Mouse (Mus musculus) forebrain, embryonic 11.5 days (tissue): ENCODE measurements around the gene Stpg3. TPM values are rescaled to one million over a fixed set of nuclear protein-coding genes. Genes with fewer than 3 reads are reported as not detected.
A peak's percentile ranks its signal among the peaks of the same experiment; 100 is the strongest.

Experiments
- ATAC-seq: fragments of 200-750 bp; cut with Nextera tagmentation; replicated peaks from 2 replicates; pipeline ENCODE4 v1.8.0; 2017; ENCODE audit warnings: moderate TSS enrichment; ENCODE audit not compliant: low FRiP score
- DNase-seq: peaks from one replicate; pipeline ENCODE4 v3.0.0-alpha.2; 2017; ENCODE audit warnings: low spot score
- H3K27ac ChIP-seq: fragments of 300-500 bp; sonication (generic); 2 replicates; pipeline ENCODE4 v1.5.1; 2014; ENCODE audit warnings: low read depth, low read length
- H3K27me3 ChIP-seq: fragments of 300-500 bp; sonication (generic); 2 replicates; pipeline ENCODE4 v1.6.1; 2014; ENCODE audit warnings: mild to moderate bottlenecking, low read length, mixed read lengths; ENCODE audit not compliant: control insufficient read depth, insufficient read depth
- H3K36me3 ChIP-seq: fragments of 300-500 bp; sonication (generic); 2 replicates; pipeline ENCODE4 v1.6.1; 2014; ENCODE audit warnings: mild to moderate bottlenecking, low read length, moderate library complexity, mixed read lengths; ENCODE audit not compliant: control insufficient read depth, insufficient read depth
- H3K4me1 ChIP-seq: fragments of 300-500 bp; sonication (generic); replicated peaks from 2 replicates; pipeline ENCODE4 v1.6.1; 2014; ENCODE audit warnings: low read length, mixed read lengths; ENCODE audit not compliant: control insufficient read depth, insufficient read depth
- H3K4me2 ChIP-seq: fragments of 300-500 bp; sonication (generic); 2 replicates; pipeline ENCODE4 v1.6.1; 2014; ENCODE audit warnings: low read depth, mild to moderate bottlenecking, low read length, moderate library complexity, mixed read lengths; ENCODE audit not compliant: severe bottlenecking
- H3K4me3 ChIP-seq: fragments of 300-500 bp; sonication (generic); 2 replicates; pipeline ENCODE4 v1.5.1; 2014; ENCODE audit warnings: low read depth, low read length
- H3K9ac ChIP-seq: fragments of 300-500 bp; sonication (generic); 2 replicates; pipeline ENCODE4 v1.6.1; 2014; ENCODE audit warnings: low read length
- H3K9me3 ChIP-seq: fragments of 300-500 bp; sonication (generic); 2 replicates; pipeline ENCODE4 v1.6.1; 2016; ENCODE audit warnings: low read length, mixed read lengths; ENCODE audit not compliant: control insufficient read depth
- WGBS: fragments of 180-500 bp; shearing (Covaris S2); extraction: QIAGEN DNeasy Blood & Tissue Kit; methylation state at CpG from one replicate; pipeline ENCODE4 v1.1.7; 2014; 5-methylcytosine and 5-hydroxymethylcytosine counted together
- polyA plus RNA-seq: library from polyadenylated mRNA; unstranded; fragments of >200 nt; fragmentation: Nextera tagmentation; extraction: Ambion mirVana; gene quantifications from 2 replicates; pipeline ENCODE4 v1.2.1, GENCODE M21; 2014

Stpg3 gene
- polyA plus RNA-seq, 1 experiment from 2014 or later = not detected

DNA sequence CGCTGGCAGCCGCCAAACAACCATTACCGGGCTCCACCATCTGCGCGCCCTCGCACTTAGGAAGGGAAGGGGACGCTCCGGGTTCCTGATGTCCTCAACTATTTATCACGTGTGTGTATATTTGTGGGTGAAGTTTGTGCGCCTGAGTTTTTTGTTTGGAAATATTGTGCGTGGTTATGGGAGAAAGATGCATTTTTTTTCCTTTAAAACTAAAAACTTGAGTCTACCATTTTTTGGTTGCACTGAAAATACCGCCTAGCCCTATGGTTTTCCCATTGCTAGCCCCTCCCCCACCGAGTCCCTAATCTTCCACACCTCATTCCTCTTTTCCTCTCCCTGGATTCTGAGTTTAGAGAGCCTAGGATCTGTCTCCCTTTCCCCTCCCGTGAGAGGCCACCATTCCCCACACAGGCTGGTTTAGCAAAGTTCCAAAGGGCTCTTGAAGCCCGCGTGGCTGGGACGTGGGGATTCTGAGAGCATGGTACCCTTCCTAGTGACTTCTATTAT is 32.5 kb downstream of the Stpg3 start:
- ATAC-seq = no peak
- Histone ChIP-seq H3K36me3 (peaks cover 2% of the 10 kb centered on the region; the same call in 1 of the 2 replicates), H3K4me1 (peaks cover 42% of the 10 kb centered on the region), H3K9me3 (no peaks in the 10 kb centered on the region), H3K9ac (peak overlapping the region; percentile 93), H3K4me3 (peak overlapping the region; percentile 88), H3K27ac (peak overlapping the region; percentile 96), H3K27me3 (no peaks in the 10 kb centered on the region), H3K4me2 (peak overlapping the region; percentile 73)
- WGBS = under 1% methylated on average over 17 of the region's 17 CpGs
- DNase-seq = no peak

- peak; percentile 89 for DNase-seq
- H3K4me3 ChIP-seq = peak overlapping the region; percentile 88
- H3K9ac ChIP-seq = peak overlapping the region; percentile 93
- peaks cover 46% of the 10 kb centered on the region for H3K4me1 ChIP-seq
- peak overlapping the region; percentile 96 for H3K27ac ChIP-seq
- no peaks in the 10 kb centered on the region for H3K27me3 ChIP-seq
- peaks cover 2% of the 10 kb centered on the region; the same call in 1 of the 2 replicates for H3K36me3 ChIP-seq
- ATAC-seq = peak; percentile 18
- H3K9me3 ChIP-seq = no peaks in the 10 kb centered on the region
- H3K4me2 ChIP-seq = peak overlapping the region; percentile 73
- WGBS = under 1% methylated on average over 100 of the region's 100 CpGs
These were observed 33.2 kb downstream of the Stpg3 start for GRCm38 (mm10) chr2:25180973-25181890.

- under 1% methylated on average over 35 of the region's 35 CpGs for WGBS
- peak; percentile 88 for ATAC-seq
- Histone ChIP-seq H3K4me1 (peaks cover 48% of the 10 kb centered on the region), H3K36me3 (peaks cover 2% of the 10 kb centered on the region; the same call in 1 of the 2 replicates), H3K4me3 (peak within 1 kb of the TSS; percentile 88), H3K27me3 (no peaks in the 10 kb centered on the region), H3K4me2 (peak within 1 kb of the TSS; percentile 73), H3K27ac (peak within 1 kb of the TSS; percentile 96), H3K9ac (peak within 1 kb of the TSS; percentile 93), H3K9me3 (no peaks in the 10 kb centered on the region)
- peak; percentile 99 for DNase-seq
These were observed 33.9 kb downstream of the Stpg3 start, which contains the start of gene Nrarp for GRCm38 (mm10) chr2:25180478-25180903. Nrarp (plus strand) TSS chr2:25180758.

GRCm38 (mm10) chr2:25179566-25180217 is 34.7 kb downstream of the Stpg3 start:
- no peak for ATAC-seq
- Histone ChIP-seq H3K9me3 (no peaks in the 10 kb centered on the region), H3K4me3 (peak overlapping the region; percentile 88), H3K27ac (peak overlapping the region; percentile 44; the same call in 1 of the 2 replicates), H3K27me3 (no peaks in the 10 kb centered on the region), H3K4me2 (peak overlapping the region; percentile 73), H3K9ac (peak overlapping the region; percentile 93; the same call in 1 of the 2 replicates), H3K4me1 (peaks cover 51% of the 10 kb centered on the region), H3K36me3 (peaks cover 2% of the 10 kb centered on the region; the same call in 1 of the 2 replicates)
- 34% methylated on average over 15 of the region's 15 CpGs for WGBS
- no peak for DNase-seq

- no peak for DNase-seq
- Histone ChIP-seq H3K4me2 (peak overlapping the region; percentile 40), H3K36me3 (peaks cover 1% of the 10 kb centered on the region; the same call in 1 of the 2 replicates), H3K4me1 (peaks cover 41% of the 10 kb centered on the region), H3K27me3 (no peaks in the 10 kb centered on the region), H3K9me3 (no peaks in the 10 kb centered on the region), H3K4me3 (peak overlapping the region; percentile 12; the same call in 1 of the 2 replicates), H3K27ac (peak overlapping the region; percentile 81), H3K9ac (peak overlapping the region; percentile 21)
- 15% methylated on average over 10 of the region's 10 CpGs for WGBS
- no peak for ATAC-seq
These were observed 36.0 kb downstream of the Stpg3 start for GRCm38 (mm10) chr2:25178285-25178972.

GRCm38 (mm10) chr2:25177685-25178084 is 36.8 kb downstream of the Stpg3 start:
- DNase-seq (peak; percentile 78), ATAC-seq (no peak; the same call in 1 of the 2 replicates)
- Histone ChIP-seq H3K4me2 (peak overlapping the region; percentile 40), H3K9me3 (no peaks in the 10 kb centered on the region), H3K4me3 (peak overlapping the region; percentile 12; the same call in 1 of the 2 replicates), H3K4me1 (peaks cover 40% of the 10 kb centered on the region), H3K9ac (peak overlapping the region; percentile 45), H3K36me3 (no peaks in the 10 kb centered on the region), H3K27me3 (no peaks in the 10 kb centered on the region), H3K27ac (peak overlapping the region; percentile 81)
- 2% methylated on average over 6 of the region's 6 CpGs for WGBS

DNA sequence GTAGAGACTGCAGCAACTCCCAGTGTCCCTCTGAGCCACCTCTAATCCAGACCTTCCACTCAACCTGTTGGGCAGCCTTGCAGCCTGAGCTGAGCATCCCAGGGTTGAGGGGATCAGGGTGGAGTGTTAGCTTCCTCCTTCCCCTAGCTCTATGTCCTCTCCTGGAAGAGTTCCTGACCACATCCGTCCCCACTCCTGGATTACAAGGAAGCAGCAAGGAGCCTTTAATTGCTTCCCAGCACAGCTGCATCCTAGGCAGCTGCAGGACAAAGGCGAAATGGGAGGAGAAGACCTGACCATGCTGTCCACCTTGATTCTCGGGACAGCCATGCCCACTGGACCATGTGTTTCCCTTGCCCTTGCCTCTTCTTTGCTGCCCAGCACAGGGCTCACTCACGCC is 37.4 kb downstream of the Stpg3 start:
- Histone ChIP-seq H3K27me3 (no peaks in the 10 kb centered on the region), H3K4me1 (peaks cover 40% of the 10 kb centered on the region), H3K9ac (peak overlapping the region; percentile 45), H3K4me2 (peak overlapping the region; percentile 40), H3K4me3 (peak overlapping the region; percentile 12; the same call in 1 of the 2 replicates), H3K9me3 (no peaks in the 10 kb centered on the region), H3K27ac (peak overlapping the region; percentile 77), H3K36me3 (no peaks in the 10 kb centered on the region)
- DNase-seq = no peak
- 28% methylated on average over 4 of the region's 4 CpGs for WGBS
- no peak for ATAC-seq

DNA sequence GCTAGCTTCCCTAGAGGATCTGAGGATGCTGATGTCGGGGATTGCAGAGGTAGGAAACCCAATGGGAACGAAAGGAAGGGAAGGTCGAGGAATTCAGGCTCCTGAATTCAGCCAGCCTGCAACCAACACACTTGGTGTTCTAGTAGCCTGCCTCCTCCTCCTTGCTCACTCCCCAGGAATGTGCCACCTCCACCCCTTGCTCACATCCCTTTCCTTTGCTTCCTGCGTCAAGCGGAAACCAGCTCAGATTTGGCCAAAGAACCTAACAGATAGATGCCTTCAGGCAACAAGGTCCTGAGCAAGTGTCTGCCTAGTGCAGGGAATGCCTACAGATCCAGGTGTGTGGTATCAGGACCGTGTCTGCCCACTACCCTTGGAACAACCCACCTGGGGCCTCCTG is 37.9 kb downstream of the Stpg3 start:
- no peak for ATAC-seq
- Histone ChIP-seq H3K4me3 (no peak overlapping the region; the same call in 1 of the 2 replicates), H3K4me1 (peaks cover 40% of the 10 kb centered on the region), H3K9me3 (no peaks in the 10 kb centered on the region), H3K9ac (peak overlapping the region; percentile 45), H3K36me3 (no peaks in the 10 kb centered on the region), H3K4me2 (peak overlapping the region; percentile 40; the same call in 1 of the 2 replicates), H3K27me3 (no peaks in the 10 kb centered on the region), H3K27ac (peak overlapping the region; percentile 77)
- no peak for DNase-seq
- WGBS = 78% methylated on average over 6 of the region's 6 CpGs
